Mouse (Mus musculus): ENCODE data around the gene Tmem33.

- peak; percentile 25; the same call in 1 of the 2 replicates for TF ChIP-seq CTCF (IDR thresholded peaks at IDR 0.05; ENCODE audit: low read depth, low read length)
- TF ChIP-seq POLR2A (IDR thresholded peaks at IDR 0.05; ENCODE audit: extremely low read depth, insufficient read depth, low read length), result no peak
Measured at GRCm38 (mm10) chr5:67238303-67238702, 22.1 kb upstream of the Tmem33 start.
